Mouse (Mus musculus): ENCODE data around the gene Zc3h6. TPM values are rescaled to one million over a fixed set of nuclear protein-coding genes. Genes with fewer than 3 reads are reported as not detected.
"Not testable (repeated sequence)": the region's sequence is repeated elsewhere in the genome, so short reads cannot be mapped to it uniquely, and the experiment has no call there.

The Zc3h6 gene
- total RNA-seq, 1 experiment from 2014 or later: 2.5 TPM

DNA sequence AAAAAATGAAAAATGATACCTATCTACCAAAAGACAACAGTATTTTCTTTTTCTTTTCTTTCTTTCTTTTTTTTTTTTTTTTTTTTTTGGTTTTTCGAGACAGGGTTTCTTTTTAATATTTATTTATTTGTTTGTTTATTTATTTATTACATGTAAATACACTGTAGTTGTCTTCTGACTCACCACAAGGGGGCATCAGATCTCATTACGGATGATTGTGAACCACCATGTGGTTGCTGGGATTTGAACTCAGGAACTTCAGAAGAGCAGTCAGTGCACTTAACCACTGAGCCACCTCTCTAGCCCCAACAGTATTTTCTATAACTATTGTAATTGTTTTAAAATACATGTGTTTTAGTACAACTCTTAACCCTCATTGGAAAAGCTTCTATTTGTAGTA, 41.7 kb downstream of the Zc3h6 start:
- not testable (repeated sequence) for ATAC-seq (replicated peaks; ENCODE audit: insufficient number of reproducible peaks, low FRiP score, low TSS enrichment, poor library complexity, severe bottlenecking)

DNA sequence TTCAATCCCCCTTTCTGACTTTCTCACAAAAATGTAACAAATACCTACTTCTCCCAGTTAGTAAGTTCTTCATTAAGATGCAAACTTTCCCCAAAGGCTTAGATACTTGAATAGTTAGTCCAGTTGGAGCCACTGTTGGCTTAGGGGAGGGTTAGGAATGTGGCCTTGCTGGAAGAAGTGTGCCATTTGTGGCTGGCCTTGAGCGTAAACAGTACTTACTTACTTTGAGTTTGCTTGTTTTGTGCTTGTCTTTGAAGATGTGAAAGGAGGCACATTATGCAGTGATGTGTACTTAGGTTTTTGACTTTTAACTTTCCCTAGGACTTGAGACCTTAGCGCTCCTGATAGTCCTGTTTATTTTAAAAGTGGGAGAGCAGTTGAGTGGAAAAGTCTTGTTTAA, 52.9 kb downstream of the Zc3h6 start:
- no peak for ATAC-seq (replicated peaks; ENCODE audit: insufficient number of reproducible peaks, low FRiP score, low TSS enrichment, poor library complexity, severe bottlenecking)

DNA sequence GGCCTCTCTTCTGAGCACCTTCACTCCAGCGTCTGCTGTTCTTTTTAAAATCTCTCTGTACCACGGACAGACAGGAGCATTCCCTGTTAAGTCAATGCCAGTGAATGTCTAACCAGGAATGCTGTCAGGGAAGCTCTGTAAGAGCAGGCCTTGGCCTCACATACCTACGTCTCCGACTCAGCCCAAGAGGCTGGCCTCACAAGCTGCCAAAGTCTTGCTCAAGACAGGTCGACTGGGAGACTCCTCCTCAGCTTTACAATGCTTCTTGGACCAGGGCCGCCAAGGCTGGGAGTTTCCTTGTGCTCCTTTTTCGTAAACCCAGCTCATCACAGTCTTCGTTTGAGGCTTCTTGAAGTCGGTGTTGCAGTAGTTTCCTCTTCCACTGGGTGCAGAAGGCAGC, 57.6 kb downstream of the Zc3h6 start:
- ATAC-seq (replicated peaks; ENCODE audit: insufficient number of reproducible peaks, low FRiP score, low TSS enrichment, poor library complexity, severe bottlenecking): no peak

DNA sequence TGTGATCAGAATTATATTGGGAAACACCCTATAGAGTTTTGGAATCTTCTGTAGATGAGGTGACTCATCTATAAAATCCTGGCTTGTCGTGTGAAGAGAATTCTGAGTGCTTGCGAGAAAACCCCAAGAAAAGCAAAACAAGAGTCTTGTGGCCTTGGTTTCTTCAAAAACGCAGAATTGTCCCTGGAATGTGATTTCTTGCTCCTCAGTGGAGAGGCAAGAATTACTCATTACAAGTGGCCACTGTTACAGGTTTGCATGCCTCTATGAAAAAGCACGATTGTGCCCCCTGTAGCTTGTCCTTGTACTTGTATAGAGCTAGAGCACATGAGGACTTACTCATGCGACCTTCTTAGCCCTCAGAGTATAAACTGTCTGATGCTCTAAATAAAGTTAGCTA, 68.2 kb downstream of the Zc3h6 start:
- ATAC-seq (replicated peaks; ENCODE audit: insufficient number of reproducible peaks, low FRiP score, low TSS enrichment, poor library complexity, severe bottlenecking): no peak

DNA sequence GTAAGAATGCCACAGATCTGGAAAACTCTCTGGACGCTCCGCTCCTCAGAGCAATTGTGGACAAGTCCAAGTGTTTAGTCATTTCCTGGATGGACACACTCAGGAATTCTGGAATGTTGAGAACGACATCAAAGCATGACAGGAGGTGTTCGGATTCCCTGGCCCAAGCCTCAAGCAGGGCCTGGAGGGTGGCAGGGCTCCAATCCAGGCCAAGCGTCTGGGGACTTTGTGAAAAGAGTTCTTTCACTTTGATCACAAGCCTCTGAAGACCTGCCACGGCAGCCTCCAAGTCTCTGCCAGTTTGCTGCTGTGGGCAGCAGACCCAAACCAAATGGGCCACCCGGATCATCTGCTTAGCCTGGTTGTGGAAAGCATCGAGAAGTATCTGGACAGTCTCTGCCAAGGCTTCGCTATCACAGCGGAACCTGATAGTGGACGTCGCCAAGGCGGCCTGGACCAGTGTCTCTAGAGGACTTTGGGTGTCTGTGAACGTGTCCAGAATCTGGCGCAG, 71.3 kb downstream of the Zc3h6 start:
- ATAC-seq (replicated peaks; ENCODE audit: insufficient number of reproducible peaks, low FRiP score, low TSS enrichment, poor library complexity, severe bottlenecking): no peak

DNA sequence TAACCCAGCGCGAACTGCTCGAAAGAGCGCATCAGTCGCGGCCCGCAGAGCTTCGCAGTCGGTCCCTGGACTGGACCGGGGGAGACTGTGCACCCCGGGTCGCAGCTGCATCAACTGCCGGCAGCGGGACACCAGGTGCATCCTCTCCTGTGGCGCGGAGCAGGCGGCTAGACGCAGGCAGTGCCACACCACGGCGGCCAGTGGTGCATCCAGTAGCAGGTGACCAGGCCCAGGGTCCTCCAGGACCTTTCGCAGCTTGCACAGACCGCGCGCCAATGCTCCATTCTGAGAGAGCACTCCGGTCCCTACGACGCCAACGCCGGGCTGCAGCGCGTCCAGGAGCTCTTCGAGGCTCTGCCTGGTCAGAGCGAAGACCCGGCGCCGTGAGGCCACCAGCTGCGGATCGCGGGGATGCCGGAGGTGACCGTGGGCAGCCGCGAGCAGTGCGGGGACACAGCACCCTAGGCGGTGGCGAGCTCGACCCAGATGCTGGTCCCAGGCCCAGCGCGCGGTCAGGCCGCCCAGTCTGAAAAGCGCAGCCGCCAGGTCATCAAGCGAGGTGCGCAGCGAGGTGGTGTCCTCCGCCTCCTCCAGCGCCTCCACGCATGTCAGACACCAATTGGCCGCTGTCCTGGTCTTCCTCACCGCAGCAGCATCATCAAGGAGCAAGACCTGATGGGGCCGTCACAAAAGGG, 71.9 kb downstream of the Zc3h6 start:
- ATAC-seq (replicated peaks; ENCODE audit: insufficient number of reproducible peaks, low FRiP score, low TSS enrichment, poor library complexity, severe bottlenecking): no peak

DNA sequence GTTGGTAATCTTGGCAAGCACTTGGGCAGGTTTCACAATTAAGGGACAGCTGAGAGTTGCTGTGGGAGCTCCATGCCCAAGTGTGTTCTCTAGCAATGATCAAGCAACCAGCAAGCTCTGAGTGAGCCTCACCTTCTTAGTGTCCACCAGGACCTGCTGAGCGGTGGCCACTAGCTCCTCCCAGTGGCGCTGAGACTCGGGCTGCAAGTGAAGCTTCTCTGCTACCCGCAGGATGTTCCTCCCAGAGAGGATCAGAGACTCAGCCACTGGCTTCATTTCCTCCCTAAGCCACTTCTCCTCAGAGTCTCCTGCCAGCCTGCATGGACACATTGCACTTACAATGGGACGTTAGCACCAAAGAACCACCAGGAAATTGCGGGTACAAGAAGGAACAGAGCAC, 73.4 kb downstream of the Zc3h6 start:
- ATAC-seq (replicated peaks; ENCODE audit: insufficient number of reproducible peaks, low FRiP score, low TSS enrichment, poor library complexity, severe bottlenecking): no peak

DNA sequence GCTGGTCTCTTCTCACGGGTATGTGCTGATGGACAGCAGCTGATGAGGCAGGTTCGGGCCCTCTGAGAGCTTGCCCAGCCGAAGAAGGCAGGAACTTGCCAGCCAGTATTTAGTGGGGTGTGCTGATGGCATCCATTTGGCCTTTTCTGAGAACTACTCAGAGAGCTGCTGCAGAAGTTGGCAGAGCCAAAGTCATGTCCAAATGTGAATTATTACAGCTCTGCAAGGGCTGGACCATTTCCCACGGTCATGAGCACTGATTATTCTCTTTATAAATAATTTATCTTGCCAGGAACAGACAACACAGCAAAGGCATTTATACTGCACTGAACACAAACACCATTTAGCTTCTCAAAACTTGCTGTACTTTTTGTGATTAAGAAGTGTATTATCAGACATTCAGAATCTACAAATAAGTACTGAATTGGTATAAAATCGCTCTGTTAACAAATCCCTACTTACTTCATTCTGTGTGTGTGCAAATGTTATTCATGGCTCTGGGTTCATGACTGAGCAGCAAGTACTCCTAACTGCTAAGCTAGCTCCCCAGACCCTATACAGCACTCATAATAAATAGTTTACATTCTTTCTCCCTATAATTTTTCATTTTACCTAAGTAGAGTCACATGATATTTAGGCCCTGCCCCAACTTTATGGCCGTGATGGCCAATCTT, 79.1 kb downstream of the Zc3h6 start:
- ATAC-seq (replicated peaks; ENCODE audit: insufficient number of reproducible peaks, low FRiP score, low TSS enrichment, poor library complexity, severe bottlenecking): no peak

DNA sequence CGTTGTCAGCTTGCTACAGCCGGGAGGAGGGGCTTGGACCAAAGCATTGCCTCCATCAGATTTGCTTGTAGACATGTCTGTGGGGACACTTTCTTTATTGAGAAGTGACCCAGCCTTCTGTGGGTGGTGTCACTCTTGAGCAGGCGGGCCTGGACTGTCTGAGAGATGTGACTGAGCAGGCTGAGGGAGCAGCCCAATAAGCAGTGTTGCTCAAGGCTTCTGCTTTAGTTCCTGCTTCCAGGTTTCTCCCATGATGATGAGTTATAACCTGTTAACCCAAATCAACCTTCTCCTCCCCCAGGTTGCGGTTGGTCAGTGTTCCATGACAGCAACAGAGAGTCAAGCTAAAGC, 79.6 kb downstream of the Zc3h6 start:
- no peak for ATAC-seq (replicated peaks; ENCODE audit: insufficient number of reproducible peaks, low FRiP score, low TSS enrichment, poor library complexity, severe bottlenecking)

DNA sequence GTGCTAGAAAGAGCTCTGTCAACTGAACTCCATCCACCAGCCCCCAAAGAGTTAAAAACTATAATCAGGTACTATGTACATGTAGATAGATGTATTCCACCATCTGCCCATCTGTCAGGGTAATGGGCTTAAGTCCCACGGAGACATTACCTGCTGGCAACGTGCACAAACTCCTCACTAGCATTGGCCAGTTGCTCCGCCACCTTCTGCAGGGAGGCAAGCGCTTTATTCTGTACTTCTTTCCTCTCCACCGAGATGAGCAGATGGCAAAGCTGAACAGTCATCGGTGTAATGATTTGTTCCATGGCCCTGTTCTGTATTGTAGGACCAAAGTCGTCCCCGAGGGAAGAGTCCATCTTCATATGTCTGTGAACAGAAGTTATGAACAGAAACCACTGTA, 80.6 kb downstream of the Zc3h6 start, which contains the start of gene Vinac1:
Gene Vinac1 (minus strand): TSS at position 362 of the 400 bp plus-strand sequence.
- no peak for ATAC-seq (replicated peaks; ENCODE audit: insufficient number of reproducible peaks, low FRiP score, low TSS enrichment, poor library complexity, severe bottlenecking)

DNA sequence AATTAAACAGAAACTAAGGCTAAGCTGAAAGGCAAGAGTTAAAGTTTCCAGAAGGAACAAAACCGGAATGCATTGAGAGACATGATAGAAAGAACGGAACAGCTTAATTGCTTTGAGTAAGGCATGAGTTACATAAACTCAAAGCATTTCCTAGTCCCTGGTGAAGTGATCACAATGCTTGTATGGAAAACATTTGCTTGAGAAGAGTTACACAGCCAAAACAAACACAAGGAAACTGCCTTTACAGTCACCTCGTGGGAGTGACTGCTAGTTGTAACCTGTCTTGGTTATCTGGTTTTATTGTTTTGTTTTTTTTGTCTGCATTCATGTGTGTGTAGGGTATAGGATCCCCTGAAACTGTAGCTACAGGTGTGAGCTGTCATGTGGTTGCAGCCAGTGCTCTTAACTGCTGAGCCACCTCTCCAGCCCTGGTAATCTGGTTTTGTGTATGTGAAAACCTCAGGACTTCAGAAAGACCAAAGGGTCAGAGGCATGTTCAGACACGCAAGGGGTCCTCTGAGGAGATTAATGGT, 85.3 kb downstream of the Zc3h6 start:
- no peak for ATAC-seq (replicated peaks; ENCODE audit: insufficient number of reproducible peaks, low FRiP score, low TSS enrichment, poor library complexity, severe bottlenecking)

DNA sequence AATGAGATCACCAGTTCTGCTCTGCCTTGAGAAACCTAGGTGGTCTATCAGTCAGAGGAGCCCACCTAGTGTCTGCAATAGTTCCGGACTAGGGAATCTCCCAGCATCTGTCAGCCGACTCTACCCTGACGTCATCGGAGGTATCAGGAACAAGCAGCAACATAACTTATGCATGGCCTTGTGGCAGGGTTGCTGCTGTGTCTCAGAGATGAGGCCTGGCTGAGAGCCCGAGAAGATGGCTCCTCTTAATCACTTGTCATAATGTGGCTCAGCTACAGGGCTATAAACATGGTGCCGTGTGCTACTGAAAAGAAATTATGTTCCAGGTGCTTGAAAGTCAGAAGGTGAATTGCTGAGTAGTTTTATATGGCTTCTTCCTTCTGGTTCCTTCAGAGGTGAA, 88.5 kb downstream of the Zc3h6 start:
- ATAC-seq (replicated peaks; ENCODE audit: insufficient number of reproducible peaks, low FRiP score, low TSS enrichment, poor library complexity, severe bottlenecking): no peak

DNA sequence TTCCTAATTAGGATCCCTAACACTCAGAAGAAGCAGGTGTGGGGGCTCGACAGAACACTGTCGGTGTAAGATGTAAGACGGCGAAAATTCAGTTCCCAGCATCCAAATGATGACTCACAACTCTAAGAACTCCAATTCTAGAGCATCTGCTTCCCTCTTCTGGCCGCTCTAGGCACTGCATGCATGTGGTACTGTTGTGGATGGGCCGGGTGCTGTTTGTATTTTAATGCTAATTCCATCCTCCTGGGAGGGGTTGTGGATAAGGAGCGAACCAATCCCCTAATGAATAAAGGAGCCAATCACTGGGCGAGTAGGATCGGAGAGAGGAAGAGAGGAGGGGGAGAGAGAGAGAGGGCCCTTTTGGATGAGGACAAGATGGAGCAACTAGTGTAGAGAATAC, 89.4 kb downstream of the Zc3h6 start:
- ATAC-seq (replicated peaks; ENCODE audit: insufficient number of reproducible peaks, low FRiP score, low TSS enrichment, poor library complexity, severe bottlenecking): no peak

DNA sequence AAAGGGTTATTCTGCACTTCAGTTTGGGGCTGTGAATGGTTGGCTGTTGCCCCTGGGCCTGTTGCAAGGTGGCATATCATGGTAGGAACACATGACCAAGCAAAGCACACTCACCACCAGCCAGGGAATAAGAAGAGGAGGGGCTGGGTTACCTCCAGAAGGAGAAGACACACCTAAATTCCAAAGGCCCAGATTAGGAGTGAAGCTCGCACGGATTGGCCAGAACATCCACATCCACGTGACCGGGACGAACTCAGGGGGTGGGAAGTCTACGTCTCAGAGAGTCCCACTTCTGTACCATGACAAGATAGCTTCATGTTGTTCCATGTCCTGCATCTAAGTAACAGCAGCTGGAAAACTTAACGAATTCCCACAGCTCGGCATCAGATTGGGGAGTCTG, 90.1 kb downstream of the Zc3h6 start:
- no peak for ATAC-seq (replicated peaks; ENCODE audit: insufficient number of reproducible peaks, low FRiP score, low TSS enrichment, poor library complexity, severe bottlenecking)

DNA sequence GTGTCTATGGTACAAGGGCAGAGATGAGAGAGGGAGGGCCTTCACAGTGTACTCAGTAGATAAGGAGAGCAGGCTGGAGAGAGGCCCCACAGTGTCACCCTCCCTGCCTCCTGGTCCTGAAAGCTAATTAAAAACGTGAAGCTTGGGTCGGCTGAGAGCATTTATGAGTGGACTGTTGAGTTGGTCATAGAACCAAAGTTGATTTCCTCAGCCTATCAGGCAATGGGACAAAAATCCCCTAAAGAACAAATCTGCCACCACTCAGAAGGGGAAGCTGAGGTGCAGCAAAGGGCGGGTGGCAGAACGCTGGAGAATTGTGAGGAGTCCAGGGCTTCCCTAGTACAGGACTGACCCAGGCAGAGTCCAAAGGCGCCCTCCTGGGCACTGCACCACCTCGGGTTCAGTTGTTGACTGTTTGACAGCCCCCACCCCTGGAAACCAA, 90.7 kb downstream of the Zc3h6 start:
- ATAC-seq (replicated peaks; ENCODE audit: insufficient number of reproducible peaks, low FRiP score, low TSS enrichment, poor library complexity, severe bottlenecking): no peak

DNA sequence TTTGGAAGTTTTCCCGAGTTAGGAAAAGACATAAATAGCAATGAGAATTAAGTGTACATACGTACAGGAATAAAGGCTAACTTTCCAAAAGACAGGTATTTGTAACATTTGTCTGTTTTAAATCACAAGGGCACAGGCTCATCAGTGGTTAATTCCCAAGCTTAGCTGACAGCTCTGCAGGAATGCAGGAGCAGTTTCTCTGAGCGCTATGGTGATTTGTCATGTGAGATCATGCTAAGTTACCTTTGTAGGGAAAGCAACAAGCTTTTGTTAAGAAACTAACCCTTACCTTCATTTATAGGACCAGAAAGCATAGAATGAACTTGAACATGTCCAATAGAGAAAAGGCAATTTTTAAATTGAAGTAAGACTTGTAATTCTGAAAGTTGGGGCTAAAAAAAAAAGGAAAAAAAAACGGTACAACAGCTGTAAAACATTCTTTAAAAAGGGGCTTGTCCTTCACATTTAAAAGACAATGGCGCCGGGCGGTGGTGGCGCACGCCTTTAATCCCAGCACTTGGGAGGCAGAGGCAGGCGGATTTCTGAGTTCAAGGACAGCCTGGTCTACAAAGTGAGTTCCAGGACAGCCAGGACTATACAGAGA, 94.4 kb downstream of the Zc3h6 start:
- ATAC-seq (replicated peaks; ENCODE audit: insufficient number of reproducible peaks, low FRiP score, low TSS enrichment, poor library complexity, severe bottlenecking): no peak

DNA sequence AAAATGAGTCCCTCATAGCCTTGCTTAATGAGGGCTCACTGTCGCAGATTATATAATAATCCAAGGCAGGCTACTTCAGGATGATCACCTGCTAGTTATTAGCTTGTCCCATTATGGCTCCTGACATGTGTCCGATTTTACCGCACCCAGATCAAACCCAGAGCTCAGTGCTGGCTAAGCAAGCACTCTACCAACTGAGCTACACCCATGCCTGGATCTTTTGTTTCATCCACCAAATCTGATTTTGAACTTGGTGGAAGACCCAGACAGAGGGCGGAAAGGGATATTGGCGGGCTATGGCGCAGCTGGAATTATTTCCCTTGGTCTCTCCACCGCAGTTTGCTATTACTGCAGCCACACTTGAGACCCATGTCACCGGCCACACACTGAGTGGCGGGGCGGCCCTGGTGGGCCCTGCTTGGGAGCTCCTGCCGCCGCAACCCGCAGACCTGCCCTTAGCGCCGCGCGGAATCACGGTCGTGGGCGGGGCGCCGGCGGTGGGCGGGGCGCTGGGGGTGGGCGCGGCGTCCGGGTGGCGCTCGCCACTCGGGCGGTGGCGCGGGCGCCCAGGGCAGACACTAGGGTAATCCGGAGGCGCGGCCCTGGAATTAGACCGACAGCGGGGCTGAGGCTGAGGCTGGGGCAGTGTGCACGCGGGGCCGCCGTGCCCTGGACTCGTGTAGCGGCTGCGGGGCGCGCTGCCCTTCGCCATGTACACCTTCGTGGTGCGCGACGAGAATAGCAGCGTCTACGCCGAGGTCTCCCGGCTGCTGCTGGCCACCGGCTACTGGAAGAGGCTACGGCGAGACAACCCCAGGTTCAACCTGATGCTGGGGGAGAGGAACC, 98.5 kb downstream of the Zc3h6 start, which contains the start of gene Ttl:
Gene Ttl (plus strand): TSS at position 506 of the 846 bp plus-strand sequence.
- peak; percentile 59; the same call in 1 of the 2 replicates for ATAC-seq (replicated peaks; ENCODE audit: insufficient number of reproducible peaks, low FRiP score, low TSS enrichment, poor library complexity, severe bottlenecking)

DNA sequence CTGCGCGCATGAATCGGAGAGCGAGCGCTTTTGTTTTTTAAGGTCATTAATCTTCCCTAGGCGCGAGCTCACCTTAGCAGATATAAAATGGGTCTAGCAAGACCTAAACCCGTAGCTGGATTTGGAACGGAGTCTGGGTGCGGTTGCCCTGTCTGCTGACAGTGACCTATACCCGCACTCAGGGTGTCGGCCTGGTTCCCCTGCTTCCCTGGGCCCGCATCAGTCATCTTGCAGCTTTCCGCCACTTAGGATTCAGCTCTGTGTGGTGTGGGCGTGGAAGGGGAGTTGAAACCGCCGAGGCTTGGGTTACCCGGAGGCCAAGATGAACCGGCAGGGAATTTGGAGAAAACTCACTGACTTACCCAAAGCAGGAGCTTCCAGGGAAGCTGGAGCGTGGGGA, 99.1 kb downstream of the Zc3h6 start:
- peak; percentile 38; the same call in 1 of the 2 replicates for ATAC-seq (replicated peaks; ENCODE audit: insufficient number of reproducible peaks, low FRiP score, low TSS enrichment, poor library complexity, severe bottlenecking)

Measured in monocyte, adult 5-6 weeks (primary cell).